Mouse (Mus musculus) lung, embryonic 14.5 days (tissue): Measurements from ENCODE around the gene Fbl. TPM values are rescaled to one million over a fixed set of nuclear protein-coding genes. Genes with fewer than 3 reads are reported as not detected.

ENCODE experiments used
- ATAC-seq: fragments of 200-750 bp; cut with Nextera tagmentation; 2 replicates; pipeline ENCODE4 v1.8.0; 2017; ENCODE audit warnings: mild to moderate bottlenecking, moderate TSS enrichment, moderate library complexity; ENCODE audit not compliant: insufficient read depth
- DNase-seq: peaks from one replicate; pipeline ENCODE4 v3.0.0-alpha.2; 2015
- H3K27ac ChIP-seq: fragments of 300-500 bp; sonication (generic); 2 replicates; pipeline ENCODE4 v1.5.1; 2014; ENCODE audit warnings: low read depth, mild to moderate bottlenecking, moderate library complexity
- H3K27me3 ChIP-seq: fragments of 300-500 bp; sonication (generic); 2 replicates; pipeline ENCODE4 v1.6.1; 2014; ENCODE audit warnings: low read length, control low read depth; ENCODE audit not compliant: insufficient read depth
- H3K36me3 ChIP-seq: fragments of 300-500 bp; sonication (generic); 2 replicates; pipeline ENCODE4 v1.6.1; 2014; ENCODE audit warnings: control low read depth; ENCODE audit not compliant: insufficient read depth
- H3K4me1 ChIP-seq: fragments of 300-500 bp; sonication (generic); 2 replicates; pipeline ENCODE4 v1.6.1; 2014; ENCODE audit warnings: antibody characterized with exemption, control low read depth; ENCODE audit not compliant: insufficient read depth
- H3K4me2 ChIP-seq: fragments of 300-500 bp; sonication (generic); 2 replicates; pipeline ENCODE4 v1.6.1; 2014; ENCODE audit warnings: mild to moderate bottlenecking
- H3K4me3 ChIP-seq: fragments of 300-500 bp; sonication (generic); 2 replicates; pipeline ENCODE4 v1.5.1; 2014; ENCODE audit warnings: low read depth, low read length
- H3K9ac ChIP-seq: fragments of 300-500 bp; sonication (generic); 2 replicates; pipeline ENCODE4 v1.6.1; 2014
- H3K9me3 ChIP-seq: fragments of 300-500 bp; sonication (generic); 2 replicates; pipeline ENCODE4 v1.6.1; 2016; ENCODE audit warnings: low read depth, low read length, control low read depth
- CTCF ChIP-seq: IDR thresholded peaks from 2 replicates; pipeline ENCODE4 v1.5.1; 2016; ENCODE audit warnings: antibody characterized with exemption, low read depth
- WGBS: fragments of 180-500 bp; shearing (Covaris S2); extraction: QIAGEN DNeasy Blood & Tissue Kit; methylation state at CpG from one replicate; pipeline ENCODE4 v1.1.7; 2014; 5-methylcytosine and 5-hydroxymethylcytosine counted together
- polyA plus RNA-seq: library from polyadenylated mRNA; unstranded; fragments of >200 nt; fragmentation: Nextera tagmentation; extraction: Ambion mirVana; gene quantifications from 2 replicates; pipeline ENCODE4 v1.2.1, GENCODE M21; 2014

The Fbl gene
- polyA plus RNA-seq, 1 experiment from 2014 or later, result 50.9 TPM

DNA sequence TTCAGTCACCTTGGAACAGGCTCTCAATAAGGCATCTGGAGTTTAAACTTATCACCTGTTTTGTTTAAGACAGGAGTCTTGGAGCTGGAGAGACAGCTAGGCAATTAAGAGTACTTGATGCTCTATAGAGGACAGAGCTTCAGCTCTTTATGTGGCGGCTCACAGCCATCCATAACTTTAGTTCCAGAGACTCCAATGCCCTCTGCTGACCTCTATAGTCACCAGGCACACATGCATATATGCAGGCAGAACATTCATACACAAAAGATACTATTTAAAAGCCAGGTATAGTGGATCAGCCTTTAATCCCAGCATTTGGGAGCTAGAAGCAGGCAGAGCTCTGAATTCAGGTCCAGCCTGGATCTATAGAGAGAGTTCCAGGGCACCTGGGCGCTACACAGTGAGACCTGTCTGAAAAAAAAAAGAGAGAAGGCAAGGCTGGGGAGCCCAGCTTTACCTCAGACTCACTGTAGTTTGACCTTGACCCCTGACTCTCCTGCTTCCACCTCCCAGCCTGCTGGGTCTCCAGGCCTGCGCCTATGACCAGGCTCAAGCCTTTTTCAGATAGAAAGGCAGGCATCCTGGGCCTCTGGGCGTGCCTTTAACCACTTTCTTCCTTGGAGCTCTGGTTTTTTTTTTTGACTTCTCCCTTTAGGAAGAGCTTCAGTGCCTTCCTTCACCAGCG lies 26.0 kb downstream of the Fbl start:
- WGBS, result 87% methylated on average over 5 of the region's 5 CpGs
- DNase-seq, result no peak
- H3K9ac ChIP-seq, result no peak overlapping the region
- no peak overlapping the region for H3K4me3 ChIP-seq
- ATAC-seq, result no peak
- no peaks in the 10 kb centered on the region for H3K4me1 ChIP-seq
- no peak overlapping the region for H3K27ac ChIP-seq
- no peak overlapping the region for H3K4me2 ChIP-seq
- no peak for TF ChIP-seq CTCF
- peaks cover 51% of the 10 kb centered on the region for H3K36me3 ChIP-seq
- H3K9me3 ChIP-seq, result no peaks in the 10 kb centered on the region
- H3K27me3 ChIP-seq, result no peaks in the 10 kb centered on the region

DNA sequence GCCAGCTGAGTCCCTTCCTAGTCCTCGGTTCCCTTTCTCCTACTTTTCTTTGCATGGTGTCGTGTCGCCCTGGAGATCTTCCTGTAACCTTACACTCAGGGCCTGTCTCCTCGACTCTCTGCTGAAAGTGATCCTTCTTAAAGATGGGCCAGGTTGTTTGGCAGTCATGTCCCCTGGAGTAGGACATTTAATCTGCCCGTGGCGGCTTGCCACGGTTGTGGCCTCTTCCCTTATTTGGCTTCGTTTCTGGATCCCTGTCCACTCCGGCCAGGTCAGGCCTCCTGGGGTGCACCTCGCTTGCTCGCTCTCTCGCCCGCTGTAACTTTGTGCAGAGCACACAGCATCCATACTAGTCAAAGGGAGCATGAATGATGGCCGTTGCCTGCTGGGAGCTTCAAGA lies 27.0 kb downstream of the Fbl start:
- Histone ChIP-seq H3K9me3 (no peaks in the 10 kb centered on the region), H3K27ac (no peak overlapping the region), H3K9ac (no peak overlapping the region), H3K4me2 (no peak overlapping the region), H3K4me1 (no peaks in the 10 kb centered on the region), H3K36me3 (peaks cover 43% of the 10 kb centered on the region), H3K4me3 (no peak overlapping the region), H3K27me3 (no peaks in the 10 kb centered on the region)
- ATAC-seq (no peak), DNase-seq (no peak)
- 71% methylated on average over 14 of the region's 14 CpGs for WGBS
- no peak for TF ChIP-seq CTCF

DNA sequence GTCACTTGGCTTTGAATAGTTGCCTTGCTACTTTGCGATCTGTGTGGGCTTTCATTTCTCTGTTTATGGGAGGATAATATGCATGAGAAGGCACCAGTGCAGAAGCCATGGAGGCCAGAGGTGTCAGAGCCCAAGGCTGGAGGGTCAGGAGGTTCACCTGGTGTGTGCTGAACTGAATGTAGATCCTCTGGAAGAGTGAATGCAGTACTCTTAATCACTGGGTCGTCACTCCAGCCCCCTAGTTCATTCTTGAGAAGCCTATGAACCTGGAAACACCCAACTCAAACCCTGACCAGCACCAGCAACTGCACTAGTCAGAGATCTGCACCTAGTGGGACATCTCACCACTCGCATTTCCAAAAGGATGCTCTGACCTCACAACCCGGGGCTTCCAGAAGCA lies 29.5 kb downstream of the Fbl start:
- no peak for TF ChIP-seq CTCF
- 62% methylated on average over 4 of the region's 4 CpGs for whole genome bisulfite sequencing

DNA sequence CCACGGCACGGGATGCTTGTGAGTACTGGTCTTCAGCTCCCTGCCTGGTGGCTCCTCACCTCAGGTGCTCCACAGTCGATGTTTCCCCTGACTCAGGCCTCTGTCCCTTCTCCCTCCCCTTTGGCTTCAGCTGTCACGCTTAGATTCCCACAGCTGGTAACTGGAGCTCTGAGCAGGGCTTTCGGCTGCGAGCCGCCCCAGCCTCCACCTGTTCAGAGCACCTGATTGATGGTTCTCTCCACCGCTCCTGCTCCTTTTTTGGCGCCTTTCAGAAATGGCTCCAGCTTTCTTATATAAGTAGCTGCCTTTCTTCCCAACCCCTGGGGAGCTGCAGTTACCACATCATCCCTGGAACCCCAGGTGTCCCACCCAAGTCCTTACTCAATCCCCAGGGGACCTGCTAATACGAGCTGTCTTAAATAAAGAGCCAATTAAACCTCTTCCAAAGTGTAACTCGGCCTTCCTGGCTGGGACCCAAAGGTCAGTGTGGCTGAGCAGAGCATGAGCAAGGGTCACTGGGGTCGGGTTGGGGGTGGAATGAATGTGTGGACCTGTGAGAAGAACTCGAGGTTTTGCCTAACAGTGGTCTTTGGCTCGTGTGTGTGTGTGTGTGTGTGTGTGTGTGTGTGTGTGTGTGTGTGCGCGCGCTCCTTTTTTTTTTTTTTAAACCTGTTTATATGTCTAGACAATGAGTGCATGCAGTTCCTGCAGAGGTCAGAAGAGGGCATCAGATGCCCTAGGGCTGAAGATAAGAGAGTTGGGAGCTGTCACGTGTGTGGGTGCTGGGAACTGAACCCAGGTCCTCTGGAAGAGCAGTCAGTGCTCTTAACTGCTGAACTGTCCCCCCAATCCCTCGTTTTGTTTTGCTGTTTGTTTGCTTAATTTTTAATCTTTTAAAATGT lies 33.9 kb downstream of the Fbl start:
- no peak overlapping the region for H3K27ac ChIP-seq
- TF ChIP-seq CTCF, result no peak
- H3K27me3 ChIP-seq, result no peaks in the 10 kb centered on the region
- DNase-seq, result no peak
- no peaks in the 10 kb centered on the region for H3K36me3 ChIP-seq
- no peak overlapping the region for H3K4me2 ChIP-seq
- no peak overlapping the region for H3K9ac ChIP-seq
- no peak for ATAC-seq
- H3K4me3 ChIP-seq, result no peak overlapping the region
- WGBS, result 48% methylated on average over 19 of the region's 19 CpGs
- no peaks in the 10 kb centered on the region for H3K4me1 ChIP-seq
- H3K9me3 ChIP-seq, result no peaks in the 10 kb centered on the region

More for the DNA sequence above, 29.5 kb downstream of the Fbl start:
- Histone ChIP-seq H3K27me3 (no peaks in the 10 kb centered on the region), H3K4me1 (no peaks in the 10 kb centered on the region), H3K4me3 (no peak overlapping the region), H3K4me2 (no peak overlapping the region), H3K9me3 (no peaks in the 10 kb centered on the region), H3K27ac (no peak overlapping the region), H3K9ac (no peak overlapping the region), H3K36me3 (peaks cover 26% of the 10 kb centered on the region)
- DNase-seq (no peak), ATAC-seq (no peak)

DNA sequence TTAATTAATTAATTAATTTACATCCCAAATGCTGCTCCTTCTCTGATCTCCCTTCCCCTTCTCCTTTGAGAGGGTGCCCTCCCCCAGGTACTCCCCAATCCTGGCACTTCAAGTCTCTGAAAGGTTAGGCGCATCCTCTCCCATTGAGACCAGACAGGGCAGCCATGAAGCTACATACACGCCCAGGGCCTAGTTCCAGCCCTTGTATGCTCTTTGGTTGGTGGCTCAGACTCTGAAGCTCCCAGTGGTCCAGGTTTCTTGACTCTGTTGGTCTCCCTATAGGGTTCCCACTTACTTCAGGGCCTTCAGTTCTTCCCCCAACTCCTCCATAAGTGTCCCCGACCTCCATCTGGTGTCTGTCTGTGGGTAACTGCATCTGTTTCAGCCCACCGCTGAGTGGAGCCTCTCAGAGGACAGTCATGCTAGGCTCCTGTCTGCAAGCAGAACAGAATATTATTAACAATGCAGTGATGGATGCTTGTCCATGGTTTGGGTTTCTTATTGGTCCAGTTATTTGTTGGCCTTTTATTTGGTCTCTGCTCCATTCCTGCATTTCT lies 36.6 kb downstream of the Fbl start:
- H3K4me2 ChIP-seq, result no peak overlapping the region
- H3K9me3 ChIP-seq, result no peaks in the 10 kb centered on the region
- WGBS, result 68% methylated on average over 4 of the region's 4 CpGs
- no peak for TF ChIP-seq CTCF
- no peak overlapping the region for H3K4me3 ChIP-seq
- H3K9ac ChIP-seq, result no peak overlapping the region
- DNase-seq (no peak), ATAC-seq (no peak)
- H3K27ac ChIP-seq, result no peak overlapping the region
- H3K36me3 ChIP-seq, result no peaks in the 10 kb centered on the region
- H3K27me3 ChIP-seq, result no peaks in the 10 kb centered on the region
- H3K4me1 ChIP-seq, result no peaks in the 10 kb centered on the region

DNA sequence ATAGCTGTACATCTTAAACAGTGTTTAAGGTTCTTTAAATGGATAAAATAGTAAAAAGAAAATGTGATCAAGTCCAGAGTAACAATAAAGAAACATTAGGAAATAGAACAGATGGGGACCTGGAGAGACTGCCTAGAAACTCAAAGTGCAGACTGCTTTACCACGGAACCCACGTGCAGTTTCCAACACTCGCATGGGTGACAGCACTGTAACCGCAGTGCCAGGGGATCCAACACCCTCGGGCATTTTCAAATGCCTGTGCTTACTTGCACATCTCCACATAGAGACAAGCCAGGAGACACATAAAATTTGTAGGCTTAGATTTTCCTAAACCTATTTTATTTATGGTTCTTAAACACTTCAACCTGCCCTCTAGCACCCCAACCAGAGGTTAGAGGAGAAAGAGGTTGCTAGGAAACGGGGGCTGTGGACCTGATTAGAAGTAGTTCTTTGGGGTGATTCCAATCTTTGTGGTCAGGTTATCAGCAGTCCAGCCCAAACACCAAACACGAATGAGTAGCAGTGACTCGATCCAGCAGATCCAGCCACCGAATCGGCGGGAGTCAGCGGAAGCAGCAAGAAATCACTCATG lies 39.0 kb downstream of the Fbl start:
- peak overlapping the region; percentile 31 for H3K4me3 ChIP-seq
- peak overlapping the region; percentile 48; the same call in 1 of the 2 replicates for H3K9ac ChIP-seq
- H3K27ac ChIP-seq, result peak overlapping the region; percentile 31; the same call in 1 of the 2 replicates
- DNase-seq, result no peak
- H3K4me2 ChIP-seq, result peak overlapping the region; percentile 61
- TF ChIP-seq CTCF, result no peak
- no peaks in the 10 kb centered on the region for H3K36me3 ChIP-seq
- H3K27me3 ChIP-seq, result no peaks in the 10 kb centered on the region
- no peak for ATAC-seq
- 34% methylated on average over 12 of the region's 12 CpGs for WGBS
- H3K4me1 ChIP-seq, result no peaks in the 10 kb centered on the region
- no peaks in the 10 kb centered on the region for H3K9me3 ChIP-seq
